Mouse (Mus musculus) layer of hippocampus, postnatal 25 days (tissue): Measurements from ENCODE around the gene Tnfrsf4. TPM values are rescaled to one million over a fixed set of nuclear protein-coding genes. Genes with fewer than 3 reads are reported as not detected.

Experiments
- DNase-seq, 2 experiments: peaks; one replicate each; pipeline ENCODE4 v3.0.0; 2022; ENCODE audit warnings: mixed read lengths in 2 of 2, low spot score in 1 of 2; ENCODE audit errors: extremely low spot score in 1 of 2
- total RNA-seq, 2 experiments: library from RNA; stranded (reverse); gene quantifications; 2 replicates each; pipeline ENCODE4 v1.2.3; 2021

Tnfrsf4 gene
- total RNA-seq, 2 experiments from 2014 or later: 1.0 to 2.2 TPM

GRCm38 (mm10) chr4:156026013-156026412 lies 12.4 kb downstream of the Tnfrsf4 start, which contains the start of gene Tnfrsf18:
TSS of gene Tnfrsf18 (plus strand) at chr4:156026164.
- peak; percentile 24 to 52 for DNase-seq

DNA sequence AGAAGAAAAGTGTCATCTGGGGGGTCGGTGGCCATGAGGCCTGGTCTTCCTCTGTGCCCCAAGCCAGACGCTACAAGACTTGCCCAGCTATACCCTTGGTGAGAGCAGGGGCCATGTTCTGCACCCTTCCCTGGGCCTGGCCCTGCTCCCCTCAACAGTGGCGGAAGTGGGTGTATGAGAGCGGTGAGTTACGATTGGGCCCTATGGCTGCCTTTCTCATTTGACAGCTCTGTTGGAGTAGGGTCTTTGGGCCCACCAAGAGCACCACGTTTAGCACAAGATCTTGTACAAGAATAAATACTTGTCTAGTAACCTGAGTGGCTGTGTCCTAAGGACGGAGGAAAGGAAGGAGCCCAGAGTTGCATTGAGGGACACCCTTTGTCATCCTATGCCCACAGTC lies 14.9 kb downstream of the Tnfrsf4 start:
- no peak for DNase-seq

- no peak for DNase-seq
Measured at GRCm38 (mm10) chr4:156030651-156031118, 17.0 kb downstream of the Tnfrsf4 start.

DNA sequence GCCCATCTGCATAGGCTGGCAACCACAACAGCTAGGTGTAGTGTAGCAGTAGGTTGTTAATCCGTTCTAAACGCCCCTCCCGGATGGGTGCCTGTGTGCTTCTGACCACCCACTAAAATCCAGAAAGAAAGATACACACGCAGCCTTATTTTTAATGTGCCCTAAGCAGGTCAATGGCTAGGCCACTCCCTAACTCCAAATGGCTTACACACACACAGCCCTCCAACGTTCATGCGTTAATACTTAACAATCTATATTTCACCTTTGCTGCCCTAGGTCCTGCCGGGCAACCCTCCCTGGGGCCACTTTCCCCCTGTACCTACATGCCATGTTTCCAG lies 17.6 kb downstream of the Tnfrsf4 start:
- DNase-seq: no peak

DNA sequence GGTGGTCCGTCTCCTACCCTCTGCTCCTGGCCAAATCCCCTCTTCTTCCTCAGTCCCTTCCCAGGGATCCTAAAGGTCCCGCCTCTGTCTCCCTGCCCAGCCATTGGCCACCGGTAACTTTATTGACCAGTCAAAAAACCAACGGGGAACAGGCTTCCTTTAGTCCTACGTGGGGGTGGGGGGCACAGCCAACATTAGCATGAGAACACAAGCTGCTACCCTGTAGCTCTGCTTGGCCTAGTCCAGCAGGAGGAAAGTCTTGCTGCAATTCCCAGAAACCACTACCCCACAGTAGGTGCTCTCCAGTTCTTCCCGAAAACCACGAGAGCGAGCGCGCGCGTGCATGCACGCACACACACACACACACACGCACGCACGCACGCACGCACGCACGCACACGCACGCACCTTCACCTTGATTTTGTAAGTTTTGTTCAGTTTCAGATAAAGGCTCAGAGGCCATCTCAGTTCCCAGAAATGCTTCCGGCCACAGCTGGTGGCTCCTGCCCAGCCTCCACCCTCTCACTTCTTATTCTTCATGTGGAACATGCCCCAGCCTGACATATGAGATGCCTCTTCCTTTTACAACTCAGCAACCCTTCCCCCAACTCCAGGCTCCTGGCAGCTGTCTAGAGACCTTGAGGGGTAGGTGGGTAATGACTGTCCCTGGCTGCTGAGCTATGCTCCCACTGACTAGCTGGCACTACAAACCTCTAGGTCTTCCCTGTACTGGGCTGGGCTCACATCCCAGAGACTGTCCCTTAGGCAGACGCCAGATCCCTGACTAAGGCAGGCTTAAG lies 18.1 kb downstream of the Tnfrsf4 start:
- peak; percentile 51 to 60 for DNase-seq

DNA sequence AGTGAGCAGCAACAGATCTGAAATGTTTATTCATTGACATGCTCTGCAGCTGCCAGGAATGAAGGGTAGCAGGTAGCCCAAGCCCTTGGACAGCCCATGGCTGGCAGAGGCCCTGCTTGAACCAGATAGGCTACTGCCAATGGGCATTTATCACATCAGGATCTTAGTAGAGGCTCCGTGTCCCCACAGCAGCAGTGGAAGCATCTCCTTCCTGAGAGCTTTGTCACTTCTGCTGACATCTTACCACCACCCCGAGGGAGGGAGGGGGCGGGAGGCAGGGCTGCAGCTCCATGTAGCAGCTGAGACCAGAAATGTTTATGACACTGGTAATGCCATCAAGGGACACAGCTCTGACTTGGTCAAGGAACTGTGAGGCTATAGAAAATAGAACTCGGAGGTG lies 19.2 kb downstream of the Tnfrsf4 start:
- no peak for DNase-seq

DNA sequence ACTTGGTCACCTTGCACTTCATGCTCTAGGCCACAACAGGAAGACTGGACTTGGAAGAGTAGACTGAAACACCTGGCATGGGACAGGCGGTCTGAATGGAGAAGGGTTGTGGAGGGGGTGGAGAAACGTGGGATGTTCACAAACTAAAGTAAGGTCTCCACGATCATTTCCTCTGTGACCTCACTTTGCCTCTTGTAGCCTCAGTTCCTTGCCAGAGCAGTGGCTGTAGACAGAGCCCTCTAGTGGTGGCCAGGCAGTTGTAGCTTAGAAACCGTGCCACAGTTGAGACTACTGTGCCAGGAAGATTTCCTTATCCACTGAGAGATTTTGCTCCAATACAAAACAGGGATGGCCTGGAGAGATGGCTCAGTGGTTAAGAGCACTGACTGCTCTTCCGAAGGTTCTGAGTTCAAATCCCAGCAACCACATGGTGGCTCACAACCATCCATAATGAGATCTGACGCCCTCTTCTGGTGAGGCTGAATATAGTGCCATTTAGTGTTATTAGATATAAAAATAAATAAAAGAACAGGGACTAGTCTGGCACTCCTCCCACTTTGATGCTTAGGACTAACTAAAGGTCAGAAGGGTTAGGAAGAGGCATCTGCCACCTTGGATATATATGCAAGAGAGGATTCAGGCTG lies 20.0 kb downstream of the Tnfrsf4 start:
- DNase-seq: no peak

- no peak for DNase-seq
Measured at GRCm38 (mm10) chr4:156034301-156034700, 20.7 kb downstream of the Tnfrsf4 start.

GRCm38 (mm10) chr4:156034901-156035300 lies 21.3 kb downstream of the Tnfrsf4 start:
- DNase-seq: no peak

DNA sequence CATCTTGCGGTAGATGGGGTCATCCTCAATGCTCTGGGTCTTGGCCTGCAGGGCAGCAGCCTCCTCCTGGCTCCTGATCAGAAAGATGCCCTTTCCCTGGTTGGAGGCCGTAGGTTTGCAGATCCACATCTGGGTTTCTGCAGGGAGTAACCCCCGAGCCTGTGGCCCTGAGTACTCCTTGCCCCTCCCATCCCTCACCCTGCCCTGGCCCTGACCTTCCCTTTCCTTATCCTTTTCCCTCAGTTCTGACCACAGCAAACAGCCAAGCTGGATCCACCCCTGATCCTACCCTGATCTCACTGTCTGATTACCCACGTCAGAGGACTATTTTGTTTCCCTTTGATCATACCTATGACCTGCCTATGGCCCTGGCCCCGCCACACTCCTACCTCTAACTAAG lies 31.1 kb downstream of the Tnfrsf4 start:
- no peak for DNase-seq

GRCm38 (mm10) chr4:156049779-156050178 lies 36.1 kb downstream of the Tnfrsf4 start:
- DNase-seq: no peak

DNA sequence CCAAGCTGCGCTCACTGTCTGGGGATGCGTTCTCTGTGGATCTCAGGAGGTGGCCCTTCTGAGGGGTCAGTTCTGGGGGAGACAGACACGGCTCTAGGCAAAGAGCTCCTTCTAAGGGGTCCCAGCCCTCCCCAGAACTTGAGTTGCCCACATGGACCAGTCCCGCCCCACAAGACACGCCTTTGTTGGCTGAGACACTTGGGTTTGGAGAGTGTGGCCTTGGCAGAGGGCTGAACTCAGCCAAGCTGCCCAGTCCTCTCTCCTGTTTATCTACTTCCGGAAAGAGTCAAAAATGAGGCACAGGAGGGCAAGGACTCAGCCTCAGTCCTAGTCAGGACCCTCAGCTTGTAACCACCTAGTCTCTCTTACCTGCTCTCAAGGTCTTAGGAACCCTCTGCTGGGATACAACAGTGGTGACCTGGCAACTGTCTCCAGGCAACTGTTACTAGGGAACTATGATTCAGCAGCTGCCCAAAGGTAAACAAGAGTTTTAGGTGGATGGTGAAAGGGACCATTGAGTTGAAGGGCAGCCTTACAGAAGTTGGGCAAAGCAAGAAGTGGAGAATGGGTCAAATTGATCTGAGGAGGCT lies 36.8 kb downstream of the Tnfrsf4 start:
- DNase-seq: no peak

GRCm38 (mm10) chr4:156053113-156053512 lies 39.5 kb downstream of the Tnfrsf4 start:
- DNase-seq: no peak

GRCm38 (mm10) chr4:156054130-156054529 lies 40.5 kb downstream of the Tnfrsf4 start:
- DNase-seq: no peak

DNA sequence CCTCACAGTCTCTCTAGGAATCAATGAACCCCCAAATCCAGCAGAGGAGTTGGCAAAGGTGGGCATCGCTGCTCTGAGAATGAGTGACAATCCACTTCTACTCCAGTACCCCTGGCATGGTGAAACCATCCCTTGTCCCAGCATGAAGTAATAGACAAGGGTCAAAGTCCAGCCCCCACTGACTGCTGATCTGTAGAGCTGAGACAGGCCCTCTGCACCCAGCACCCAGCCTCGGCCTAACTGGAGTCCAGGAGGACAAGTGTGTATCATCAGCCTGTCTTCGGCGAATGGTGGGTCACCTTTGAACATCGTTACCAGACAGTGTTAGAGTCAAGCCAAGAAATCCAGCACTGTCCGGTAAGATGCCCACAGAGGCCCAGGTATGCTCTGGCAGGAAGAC lies 41.0 kb downstream of the Tnfrsf4 start:
- DNase-seq: no peak

- DNase-seq: no peak
Measured at GRCm38 (mm10) chr4:156055173-156055572, 41.5 kb downstream of the Tnfrsf4 start.

DNA sequence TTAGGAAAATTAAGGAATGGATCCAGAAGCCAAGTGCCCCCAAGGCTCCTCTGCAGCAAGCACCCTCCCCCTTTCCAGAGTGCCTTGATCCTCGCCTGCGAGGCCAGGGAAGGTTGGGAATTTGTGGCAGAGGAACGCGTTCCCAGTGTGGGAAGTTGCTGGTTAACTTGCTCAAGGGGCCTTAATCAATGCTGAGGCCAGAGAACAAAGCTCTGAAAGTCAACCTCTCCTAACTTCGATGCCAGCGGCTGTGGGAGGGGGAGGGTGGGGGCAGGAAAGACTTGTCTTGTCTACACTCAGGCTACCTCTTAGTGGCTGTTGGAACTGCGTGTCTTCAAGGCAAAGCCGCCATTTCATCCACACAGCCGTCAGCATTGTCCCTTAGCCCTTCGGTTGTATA lies 44.1 kb downstream of the Tnfrsf4 start:
- DNase-seq: no peak

DNA sequence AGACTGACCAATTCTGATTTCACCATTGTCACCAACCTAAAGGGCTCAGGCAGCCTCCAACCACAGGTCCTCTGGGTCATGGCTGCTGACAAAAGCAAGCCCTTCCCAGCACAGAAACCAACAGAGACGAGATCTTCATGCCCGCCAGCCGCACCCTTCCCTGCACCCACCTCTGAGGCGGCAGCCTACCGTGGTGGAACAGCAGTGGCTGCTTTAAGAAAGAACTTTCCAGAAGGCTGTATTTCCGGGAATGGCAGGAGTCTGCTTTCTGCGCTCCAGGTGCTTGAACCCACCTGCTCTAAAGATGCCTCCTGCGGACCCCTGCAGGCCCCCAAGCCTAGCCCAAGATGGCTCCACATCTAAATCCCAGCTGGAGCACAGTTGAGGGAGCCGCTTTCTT lies 45.2 kb downstream of the Tnfrsf4 start:
- DNase-seq: no peak

DNA sequence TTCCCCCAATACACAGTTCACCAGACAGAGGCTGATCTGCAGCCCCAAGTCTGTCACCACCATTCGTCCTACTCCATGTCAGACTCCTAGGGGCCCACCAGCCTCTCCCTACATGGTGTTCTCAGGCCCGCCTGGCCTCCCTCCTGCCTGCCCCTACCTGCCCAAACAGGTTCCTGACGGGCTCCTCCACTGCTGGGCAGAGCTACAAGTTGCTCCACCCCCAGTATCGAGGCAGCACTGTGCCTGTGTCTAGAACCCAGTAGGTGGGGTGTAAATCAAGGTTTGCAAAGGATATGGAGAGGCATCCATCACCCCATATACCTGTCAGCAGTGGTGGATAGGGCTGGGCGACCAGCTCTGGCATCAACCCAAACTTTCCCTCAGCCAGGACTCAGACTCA lies 45.6 kb downstream of the Tnfrsf4 start, which contains the start of gene Ttll10:
Gene Ttll10, minus strand, starts transcription at position 154 of the 400 bp plus-strand sequence.
- no peak for DNase-seq

DNA sequence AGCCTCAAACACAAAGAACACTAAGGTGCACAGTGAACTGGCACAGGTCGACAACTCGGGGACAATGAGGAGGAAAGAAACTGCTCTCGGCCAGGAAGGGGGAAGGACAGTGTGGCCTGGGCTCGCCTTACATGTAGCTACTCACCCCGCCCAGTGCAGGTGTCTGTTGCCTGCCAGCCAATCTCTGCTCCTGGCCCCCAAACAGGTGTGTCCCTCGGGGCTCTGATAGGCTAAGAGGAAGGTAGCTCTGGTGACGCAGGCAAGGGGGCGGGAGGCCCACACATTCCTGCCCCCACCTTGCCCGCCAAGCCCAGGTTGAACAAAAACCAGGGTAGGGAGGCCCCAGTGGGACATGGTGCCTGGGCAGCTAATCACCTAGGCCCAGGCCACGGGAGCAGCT lies 46.1 kb downstream of the Tnfrsf4 start:
- DNase-seq: no peak

DNA sequence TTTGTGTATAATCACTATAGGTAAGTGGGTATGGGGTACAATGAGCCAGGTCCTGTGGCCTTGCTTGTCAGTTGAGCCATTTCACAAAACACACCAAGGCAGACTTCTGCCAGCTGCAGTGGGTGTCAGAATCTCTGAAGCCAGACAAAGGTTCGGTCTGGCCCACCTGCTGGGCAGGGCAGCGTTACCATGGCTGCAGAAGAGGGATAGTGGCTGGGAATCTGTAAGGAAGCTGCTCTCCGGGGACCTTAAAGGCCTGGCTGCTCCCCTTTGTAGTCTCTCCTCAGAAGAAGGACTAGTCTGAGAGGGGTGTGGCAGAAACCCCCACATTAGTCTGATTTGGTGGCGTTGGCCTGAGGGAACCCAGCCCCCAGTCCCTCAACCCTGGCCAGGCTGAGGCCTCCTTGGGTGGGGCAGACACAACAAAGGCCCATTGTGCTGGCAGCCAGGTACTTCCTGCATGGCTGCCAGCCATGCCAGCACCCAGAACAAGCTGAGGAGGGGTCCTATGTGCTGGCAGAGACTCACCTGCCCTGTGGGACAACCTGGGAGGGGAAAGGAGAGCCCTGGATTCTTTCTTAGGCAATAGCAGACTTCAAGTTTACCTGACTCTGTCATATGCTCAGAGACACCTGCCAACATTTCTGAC lies 50.3 kb downstream of the Tnfrsf4 start:
- no peak for DNase-seq
